Mouse (Mus musculus) telencephalon, adult 2 months (tissue): ENCODE results near the gene Tmem178b.

ENCODE experiments used
- DNase-seq: peaks from one replicate; pipeline ENCODE4 v3.0.0-alpha.2; 2011; ENCODE audit warnings: low read depth, low spot score

The Tmem178b gene

DNA sequence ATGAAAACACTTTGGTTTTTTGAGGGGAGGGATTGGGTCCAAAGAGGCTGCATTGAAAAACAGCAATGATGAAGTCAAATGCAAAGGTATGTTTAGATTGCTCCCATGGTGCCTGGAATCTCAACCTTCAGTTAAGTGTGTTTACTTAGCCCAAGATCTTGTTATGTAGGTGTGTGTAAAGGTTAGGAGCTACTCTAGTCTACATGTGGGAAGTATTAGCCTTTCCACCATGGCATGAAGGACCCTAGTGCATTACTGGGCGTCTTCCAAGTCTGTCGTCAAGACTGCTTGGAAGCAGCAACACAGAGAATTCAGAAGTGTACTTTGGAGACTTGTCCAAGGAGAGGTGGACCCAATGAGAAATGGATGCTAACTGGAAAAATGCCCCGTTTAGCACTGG, 205.3 kb downstream of the Tmem178b start:
- DNase-seq, result no peak

DNA sequence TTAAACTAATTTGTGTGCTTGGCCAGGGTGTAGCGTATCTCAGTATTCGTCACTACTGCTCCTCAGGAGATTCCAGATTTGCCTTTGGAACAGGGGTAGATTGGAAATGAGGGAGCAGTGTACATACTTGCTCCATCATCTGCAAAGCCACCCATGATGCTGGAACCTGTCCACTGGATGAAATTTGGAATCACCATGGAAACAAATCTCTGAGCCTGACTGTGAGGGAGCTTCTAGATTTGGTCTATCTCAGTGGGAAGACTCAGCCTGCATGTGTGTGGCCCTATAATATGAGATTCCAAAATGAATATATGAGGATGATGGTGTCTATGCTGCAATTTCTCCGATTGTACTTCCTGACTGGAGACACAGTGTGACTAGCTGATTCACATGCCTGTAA, 210.7 kb downstream of the Tmem178b start:
- no peak for DNase-seq

DNA sequence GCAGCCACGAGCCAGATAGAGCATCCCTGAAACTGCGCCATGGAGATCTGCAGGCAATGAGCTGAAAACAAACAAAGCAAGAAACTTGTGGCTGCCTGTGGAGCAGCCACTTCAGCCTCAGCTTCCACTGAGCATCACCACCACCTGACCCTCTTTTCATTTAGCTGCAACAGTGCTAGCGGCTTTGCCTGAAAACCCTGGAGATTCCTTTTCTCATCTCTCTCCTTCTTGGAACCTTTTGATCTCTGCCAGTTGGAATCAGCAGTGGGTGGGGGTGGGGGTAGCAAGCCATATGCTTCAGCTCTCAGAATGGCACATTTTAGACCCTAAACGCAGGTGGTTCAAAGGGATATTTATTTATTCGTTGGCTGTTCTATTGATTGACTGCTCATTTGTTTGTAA, 218.2 kb downstream of the Tmem178b start:
- DNase-seq, result no peak

DNA sequence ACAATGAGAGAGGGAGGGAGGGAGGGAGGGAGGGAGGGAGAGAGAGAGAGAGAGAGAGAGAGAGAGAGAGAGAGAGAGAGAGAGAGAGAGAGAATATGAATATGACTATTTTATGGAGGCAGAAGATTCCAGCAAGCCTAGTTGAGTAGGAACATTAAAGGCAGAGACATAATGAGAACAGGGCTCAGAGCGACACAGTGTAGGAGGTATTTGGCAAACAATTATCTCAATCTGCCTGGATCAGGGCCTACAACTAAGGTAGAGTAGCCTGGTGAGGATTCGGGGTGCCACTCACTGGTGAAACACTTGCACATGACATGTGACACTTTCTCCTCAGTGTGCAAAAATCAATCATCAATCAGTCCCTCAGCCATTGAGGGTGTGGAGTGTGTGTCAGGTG, 225.4 kb downstream of the Tmem178b start:
- no peak for DNase-seq

DNA sequence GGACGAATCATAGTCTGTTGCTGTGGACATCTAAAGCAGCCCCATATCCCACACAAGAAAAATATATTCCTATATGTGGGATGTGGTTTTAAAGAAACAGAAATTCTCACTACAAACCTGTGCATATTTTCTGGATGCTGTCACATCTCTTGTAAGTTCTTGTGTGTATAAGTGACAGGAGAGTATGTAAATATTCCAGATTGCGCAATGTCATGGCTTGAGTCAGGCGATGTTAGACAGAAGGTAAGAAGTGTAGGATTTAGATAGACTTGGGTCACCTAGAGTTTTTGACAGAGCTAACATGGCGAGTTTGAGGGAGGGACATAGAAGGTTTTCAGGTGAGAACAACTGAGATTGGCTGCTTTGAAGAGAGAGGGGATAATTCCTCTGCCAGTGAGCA, 228.7 kb downstream of the Tmem178b start:
- DNase-seq, result no peak

DNA sequence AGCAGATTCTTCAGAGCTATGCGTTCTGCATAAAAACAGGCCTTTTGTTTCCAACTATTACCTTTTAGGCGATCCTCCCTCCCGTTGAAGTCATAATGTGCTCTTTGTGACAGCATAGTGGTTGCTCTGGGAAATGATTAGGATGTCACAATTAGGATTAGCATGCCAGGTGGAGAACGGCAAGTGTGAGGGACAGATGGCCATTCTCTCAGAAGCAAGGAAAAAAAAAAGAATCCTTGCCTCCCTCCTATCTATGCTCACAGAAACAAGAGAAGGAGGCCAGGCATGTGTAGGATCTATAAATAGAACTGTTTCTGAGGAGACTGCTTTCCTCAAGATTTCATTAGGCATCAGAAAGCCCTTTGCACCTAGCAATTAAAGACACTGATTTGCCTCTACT, 229.8 kb downstream of the Tmem178b start:
- DNase-seq, result peak; percentile 56

DNA sequence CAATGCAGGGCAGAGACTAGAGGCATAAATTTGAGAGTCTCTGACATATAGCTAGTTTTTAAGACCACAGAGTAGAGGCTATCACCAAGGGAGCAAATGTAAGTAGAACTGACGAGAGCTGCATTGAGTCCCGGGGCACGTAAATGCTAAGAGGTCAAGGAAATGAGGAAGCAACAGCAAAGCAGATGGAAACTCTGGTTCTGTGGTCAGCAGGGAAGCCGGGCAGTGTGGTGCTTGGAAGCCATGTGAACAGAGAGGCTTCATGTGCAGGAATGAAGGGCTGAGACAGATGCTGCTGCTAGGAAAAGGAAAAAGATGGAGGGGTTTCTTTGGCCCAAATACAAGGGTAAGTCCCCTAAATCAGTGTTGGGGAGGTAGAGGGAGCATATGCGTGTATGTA, 237.0 kb downstream of the Tmem178b start:
- no peak for DNase-seq

DNA sequence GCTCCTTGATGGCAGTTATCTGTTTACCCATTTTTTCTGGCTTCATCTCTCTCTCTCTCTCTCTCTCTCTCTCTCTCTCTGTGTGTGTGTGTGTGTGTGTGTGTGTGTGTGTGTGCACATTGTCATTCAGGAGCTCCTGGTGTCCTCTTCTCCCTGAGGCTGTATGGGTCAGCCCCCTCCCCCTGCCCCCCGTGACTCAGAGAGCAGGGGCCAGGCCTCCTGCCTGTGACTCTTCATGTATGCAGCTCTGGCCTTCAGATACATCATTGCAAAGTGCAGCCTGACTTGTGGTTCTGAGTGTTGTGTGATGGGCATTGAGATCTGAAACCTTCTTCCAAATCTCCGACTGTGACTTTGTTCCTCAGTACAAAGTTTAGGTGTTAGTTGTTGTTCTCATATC, 237.7 kb downstream of the Tmem178b start:
- DNase-seq, result no peak

DNA sequence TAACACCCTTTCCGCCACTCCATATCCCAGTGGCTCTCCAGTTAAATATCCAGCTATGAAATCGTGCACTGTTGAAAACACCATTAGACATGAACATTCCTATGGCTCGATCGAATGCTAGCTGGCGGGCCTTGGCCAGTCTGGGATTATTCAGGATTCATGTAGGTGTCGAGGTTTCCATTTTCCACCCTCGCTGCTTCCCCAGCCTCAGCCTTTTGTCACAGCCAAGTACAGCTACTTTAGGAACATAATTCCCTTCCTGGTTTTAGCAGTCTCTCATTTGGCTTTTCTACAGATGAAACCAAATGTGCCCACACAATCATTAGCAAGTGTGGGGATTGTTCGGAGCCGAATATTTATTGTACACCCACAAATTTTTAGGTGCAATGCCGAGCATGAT, 239.4 kb downstream of the Tmem178b start:
- DNase-seq, result peak; percentile 82

DNA sequence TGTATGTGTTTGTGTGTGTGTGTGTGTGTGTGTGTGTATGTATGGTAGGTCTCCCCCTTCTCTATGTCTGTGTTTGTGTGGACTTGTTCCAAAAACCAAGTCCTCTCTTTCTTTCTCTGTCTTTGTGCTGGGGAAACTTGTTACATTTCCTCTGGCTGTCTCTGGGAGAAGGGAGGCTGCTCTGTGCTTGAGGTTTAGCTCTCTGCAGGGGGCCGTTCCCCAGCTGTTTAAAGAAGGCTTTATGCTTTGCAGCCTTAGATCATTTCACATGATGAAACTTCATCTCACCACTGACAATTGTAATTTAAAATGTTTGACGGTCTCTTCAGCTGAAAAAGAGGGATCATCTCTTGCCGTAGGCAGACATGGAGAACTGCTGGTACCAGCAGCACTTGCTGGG, 243.2 kb downstream of the Tmem178b start:
- no peak for DNase-seq

DNA sequence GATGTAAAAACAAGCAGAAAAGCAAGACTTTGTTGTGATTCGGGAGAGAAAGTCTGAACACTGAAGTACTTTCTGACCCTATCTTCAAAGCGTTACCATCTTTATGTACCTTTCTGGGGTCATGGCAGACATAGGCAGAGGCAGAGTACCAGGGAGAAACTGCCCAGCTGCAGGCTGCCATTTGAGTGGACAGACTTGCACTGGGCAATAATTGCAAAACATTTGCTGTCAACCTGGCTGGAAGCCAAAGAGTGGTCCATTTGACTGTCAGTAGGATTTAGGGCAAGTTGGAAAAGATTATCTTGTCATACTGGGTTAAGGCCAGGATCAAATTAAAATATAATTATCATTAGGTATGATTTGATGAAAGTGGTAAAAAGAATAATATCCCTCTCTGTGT, 247.1 kb downstream of the Tmem178b start:
- DNase-seq, result no peak

DNA sequence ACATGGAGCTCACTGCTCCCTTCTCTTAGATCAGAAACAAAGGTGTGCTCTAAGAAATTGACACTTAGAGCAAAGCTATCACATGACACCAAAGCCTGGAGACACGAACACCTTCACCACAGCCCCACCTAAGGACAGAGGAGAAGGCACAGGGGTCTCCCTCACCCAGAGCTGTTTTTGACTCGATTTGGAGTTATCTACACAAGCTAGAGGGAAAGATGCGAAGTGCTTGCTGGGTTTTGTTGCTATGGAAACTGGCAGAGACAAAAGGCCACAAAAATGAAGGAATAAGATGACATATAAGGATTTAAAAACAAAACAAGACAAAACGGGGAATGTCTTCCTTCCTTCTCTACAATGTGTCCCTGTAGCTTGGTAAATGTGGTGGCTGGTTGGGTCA, 248.4 kb downstream of the Tmem178b start:
- no peak for DNase-seq

DNA sequence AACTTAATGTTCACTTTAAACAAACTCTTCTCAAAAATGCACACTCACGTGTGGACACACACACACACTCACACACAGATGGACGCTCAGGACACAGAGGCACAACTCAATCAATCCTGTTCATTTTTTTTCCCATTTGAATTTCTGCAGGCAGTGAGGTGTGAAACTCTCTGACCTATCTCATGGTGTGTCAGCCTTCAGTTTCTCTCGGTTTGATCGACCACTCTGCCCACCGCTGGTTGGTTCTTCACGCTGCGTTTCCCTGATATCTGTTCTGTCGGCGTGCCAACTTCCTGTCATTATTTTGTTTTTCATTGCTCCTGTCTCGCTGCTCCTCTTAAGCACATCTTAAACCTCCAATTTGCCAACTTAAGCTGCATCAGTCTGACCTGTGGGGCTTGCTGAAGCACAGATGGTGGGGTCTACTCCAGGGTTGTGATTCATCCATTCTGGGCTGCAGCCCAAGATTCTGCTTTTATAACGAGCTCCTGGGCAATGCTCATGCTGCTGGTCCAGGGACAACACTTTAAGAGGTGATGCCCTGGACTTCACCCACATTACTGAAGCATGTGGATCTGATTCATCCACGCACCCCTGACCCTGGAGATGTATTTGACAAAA, 250.1 kb downstream of the Tmem178b start:
- no peak for DNase-seq

DNA sequence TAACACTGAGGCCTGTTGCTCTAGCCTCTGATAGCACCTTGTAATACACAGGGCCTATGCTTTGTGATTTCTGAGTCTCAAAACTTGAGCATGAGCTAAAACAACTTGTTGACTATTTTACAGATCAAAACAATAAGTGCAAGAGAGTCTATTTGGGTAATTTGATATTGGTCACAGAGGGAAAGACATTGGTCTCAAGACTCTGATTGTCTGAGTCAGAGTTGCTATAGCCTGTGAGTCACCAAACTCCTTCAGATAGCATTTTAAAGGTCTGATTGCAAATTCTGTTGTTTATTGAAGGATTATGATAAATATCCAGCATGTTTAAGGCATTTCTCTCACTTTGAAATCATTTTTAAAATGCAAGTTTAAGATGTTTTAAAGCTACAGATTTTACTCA, 250.9 kb downstream of the Tmem178b start:
- no peak for DNase-seq

DNA sequence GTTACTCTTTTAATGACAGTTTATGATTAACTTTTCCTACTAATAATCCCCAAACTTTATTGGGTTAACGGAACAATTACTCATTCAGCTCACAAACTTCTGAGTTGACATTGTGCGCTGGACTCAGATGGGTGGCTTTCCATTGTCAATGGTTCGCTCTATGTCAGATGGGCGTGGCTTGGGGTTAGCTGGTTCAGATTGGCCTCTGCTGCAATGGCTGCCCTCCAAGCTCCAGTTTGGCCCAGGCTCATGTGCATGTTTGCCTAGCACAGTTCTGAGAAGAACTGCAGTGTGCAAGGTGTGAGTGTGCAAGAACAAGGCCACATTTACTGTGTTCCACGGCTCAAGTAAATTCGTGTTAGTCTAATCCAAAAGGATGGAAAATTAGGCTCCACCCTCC, 255.6 kb downstream of the Tmem178b start:
- no peak for DNase-seq

DNA sequence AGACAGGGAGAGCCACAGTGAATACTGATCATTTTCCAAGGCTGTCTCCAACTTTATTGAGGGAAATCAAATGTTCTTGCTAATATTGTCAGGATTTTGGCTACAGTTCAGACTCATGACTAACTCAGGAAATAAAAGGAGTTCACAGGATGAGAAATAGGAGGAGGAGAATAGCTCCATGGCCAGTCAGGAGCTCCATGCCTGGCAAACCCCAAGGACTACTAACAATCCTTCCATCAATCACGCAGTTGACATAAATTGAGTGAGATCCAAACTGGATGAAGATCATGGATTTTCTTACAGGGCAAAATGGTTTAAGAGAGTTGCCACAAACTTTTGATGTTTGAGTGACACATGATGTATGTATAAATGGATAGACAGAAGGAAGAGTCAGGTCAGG, 258.9 kb downstream of the Tmem178b start:
- no peak for DNase-seq

DNA sequence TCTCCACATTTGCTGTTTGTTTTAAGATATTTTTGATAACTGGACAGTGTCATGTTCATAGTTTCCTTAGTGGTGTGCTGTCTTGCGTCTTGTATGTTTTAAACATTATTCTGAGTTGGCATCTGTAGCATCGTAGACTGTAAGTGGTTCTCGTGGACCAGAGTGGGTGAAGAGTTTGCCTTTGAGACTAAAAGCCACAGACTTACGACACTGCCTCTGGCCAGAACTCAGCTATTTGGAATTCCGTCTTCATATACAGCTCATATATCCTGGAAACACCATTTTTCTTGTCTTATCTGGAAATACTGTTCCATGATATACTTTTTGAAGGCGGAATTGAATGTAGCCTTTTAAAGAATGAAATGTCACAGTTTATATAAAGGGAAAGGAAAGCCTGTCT, 260.4 kb downstream of the Tmem178b start:
- no peak for DNase-seq

DNA sequence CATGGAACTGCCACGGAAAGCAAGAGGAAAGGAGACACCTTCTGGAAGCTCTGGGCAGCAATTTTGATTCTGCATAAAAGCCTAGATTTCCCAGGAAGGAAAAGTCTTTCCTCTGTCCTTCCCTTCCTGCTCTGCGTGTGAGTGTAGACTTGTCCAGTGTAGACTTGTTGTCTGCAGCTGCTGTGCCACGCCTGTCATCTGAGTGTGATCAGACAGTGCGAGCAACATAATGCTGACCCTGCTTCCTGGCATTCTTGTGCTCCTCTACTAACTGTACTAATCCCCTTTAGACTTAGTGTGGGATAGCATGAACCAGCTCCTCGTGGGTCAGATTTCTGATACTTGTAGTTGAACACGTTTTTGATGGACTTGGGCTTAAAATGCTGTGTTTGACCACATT, 262.6 kb downstream of the Tmem178b start:
- no peak for DNase-seq

DNA sequence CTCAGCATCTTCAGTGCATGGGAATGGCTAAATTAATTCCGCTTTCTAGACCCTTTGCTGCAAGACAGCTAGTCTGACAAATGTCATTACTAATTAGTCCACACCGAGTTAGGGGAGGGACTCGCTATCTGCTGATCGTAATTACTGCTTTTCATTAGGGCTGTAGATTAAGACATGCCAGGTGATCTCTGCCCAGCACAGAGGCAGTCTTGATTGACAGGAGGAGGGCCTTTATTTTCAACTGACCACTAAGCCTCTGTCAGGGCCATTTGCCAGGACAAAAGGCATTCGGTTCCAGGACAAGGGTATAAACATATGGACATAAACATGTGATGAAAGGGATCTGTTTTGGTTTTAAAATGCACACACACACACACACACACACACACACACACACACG, 264.3 kb downstream of the Tmem178b start:
- DNase-seq, result no peak

DNA sequence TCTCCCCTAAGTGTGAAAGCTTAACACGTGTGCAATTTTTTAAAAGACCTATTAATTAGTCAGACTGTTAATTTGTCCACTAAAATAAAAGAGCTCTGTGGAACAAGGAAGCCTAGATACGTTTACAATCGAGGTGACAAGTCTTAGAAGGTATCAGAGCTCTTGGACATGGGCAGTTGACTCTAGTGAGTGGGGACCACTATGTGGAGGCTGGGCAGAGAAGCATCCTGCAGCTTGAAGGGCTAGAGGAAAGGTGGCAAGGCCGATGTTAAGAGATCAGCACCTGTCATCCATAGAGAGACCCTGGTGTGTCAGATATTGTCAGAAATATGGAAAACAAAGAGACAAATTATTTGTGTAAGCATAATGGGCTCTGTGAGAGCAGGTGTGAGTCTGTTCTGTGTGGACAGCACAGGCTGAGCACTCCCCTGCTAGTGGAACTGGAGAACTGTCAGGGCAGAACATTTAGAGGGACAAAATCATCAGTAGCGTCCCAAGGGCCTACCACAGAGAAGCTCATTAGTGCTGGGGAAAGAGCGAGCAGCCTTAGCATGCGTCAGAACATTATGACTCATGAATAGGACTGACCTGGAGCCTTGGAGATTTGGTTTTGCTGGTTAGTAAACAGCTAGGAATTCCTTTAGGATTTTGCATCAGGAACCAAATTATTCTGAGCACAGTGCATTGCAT, 264.9 kb downstream of the Tmem178b start:
- no peak for DNase-seq

DNA sequence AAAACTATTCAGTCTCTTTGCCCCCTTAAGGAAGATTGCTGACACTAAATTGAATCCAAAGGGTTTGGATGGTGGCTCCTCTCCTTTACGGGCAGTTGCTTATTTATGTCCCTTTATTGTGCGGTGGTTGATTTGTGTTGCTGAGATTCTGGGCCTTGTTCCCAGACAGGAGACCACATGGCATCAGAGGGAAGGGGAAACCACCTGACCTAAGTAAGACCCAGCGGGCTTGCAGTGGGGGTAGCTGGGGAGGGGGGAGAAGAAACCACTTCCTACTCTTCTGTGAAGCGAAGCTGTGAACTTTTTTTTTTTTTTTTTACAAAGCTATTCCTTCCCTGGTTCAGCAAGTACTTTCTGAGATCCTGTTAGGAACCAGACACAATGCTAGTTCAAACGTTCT, 269.5 kb downstream of the Tmem178b start:
- DNase-seq, result no peak

DNA sequence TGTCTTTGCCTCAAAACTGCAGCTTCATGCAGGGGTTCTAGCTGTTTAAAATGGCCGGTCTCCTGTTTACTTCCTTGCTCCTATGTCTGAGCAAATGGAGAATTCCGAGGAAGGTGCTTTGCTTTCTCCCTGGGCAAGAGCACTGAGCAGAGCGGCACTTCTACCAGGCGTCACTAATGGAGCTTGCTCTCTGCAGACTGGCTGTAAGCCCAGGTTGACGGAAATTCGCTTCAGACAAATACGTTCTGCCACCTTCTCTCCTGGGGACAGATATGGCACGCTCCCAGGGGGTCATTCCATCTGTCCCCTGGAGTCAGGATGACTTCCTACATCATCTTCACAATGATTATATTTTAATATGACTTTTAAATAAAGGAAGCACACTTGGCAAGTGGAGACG, 271.3 kb downstream of the Tmem178b start:
- no peak for DNase-seq

DNA sequence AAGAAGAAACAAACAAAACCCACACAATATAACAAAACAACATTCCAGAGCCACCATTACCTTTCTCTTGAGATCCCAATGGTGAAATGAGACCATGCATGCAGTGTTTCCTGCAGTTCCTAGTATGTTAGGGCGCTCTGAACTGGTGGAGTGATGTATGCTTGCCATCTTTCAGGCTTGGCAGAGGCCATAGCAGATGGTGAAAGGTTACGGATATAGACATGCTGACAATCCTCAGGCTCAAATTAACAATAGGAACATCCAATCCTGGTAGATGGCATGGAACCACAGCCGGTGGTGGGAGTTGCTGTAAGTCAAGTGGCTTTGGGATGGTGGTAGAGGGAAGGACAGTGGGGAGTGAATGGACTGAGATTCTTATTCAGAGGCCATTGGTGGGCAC, 272.5 kb downstream of the Tmem178b start:
- no peak for DNase-seq

DNA sequence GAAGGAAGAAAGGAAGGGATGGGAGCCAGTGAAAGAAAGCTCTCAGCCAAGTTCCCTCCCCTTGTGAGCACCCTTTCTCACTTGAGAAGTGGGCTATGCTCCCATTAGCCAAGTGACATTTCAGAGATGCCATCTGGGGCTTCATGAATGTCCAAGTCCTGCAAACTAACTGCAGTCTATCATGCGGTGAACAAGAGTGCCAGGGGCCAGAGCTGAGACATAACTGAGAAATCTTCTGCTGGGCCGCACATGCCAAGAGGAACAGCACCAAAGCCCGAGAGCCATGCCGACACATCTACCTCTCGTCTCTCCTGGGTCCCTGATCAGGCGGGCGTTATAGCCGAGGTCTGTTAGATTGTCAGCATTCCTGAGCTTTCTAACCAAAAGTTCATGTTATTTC, 279.2 kb downstream of the Tmem178b start:
- no peak for DNase-seq
